Mouse (Mus musculus) embryonic facial prominence, embryonic 11.5 days (tissue): ENCODE measurements around the gene Spo11. TPM values are rescaled to one million over a fixed set of nuclear protein-coding genes. Genes with fewer than 3 reads are reported as not detected.

Experiments
- ATAC-seq: fragments of 200-750 bp; cut with Nextera tagmentation; replicated peaks from 2 replicates; pipeline ENCODE4 v1.8.0; 2017; ENCODE audit warnings: low read depth; ENCODE audit not compliant: insufficient number of reproducible peaks, low FRiP score, low TSS enrichment
- DNase-seq: peaks from one replicate; pipeline ENCODE4 v3.0.0-alpha.2; 2015; ENCODE audit warnings: low spot score
- H3K27ac ChIP-seq: fragments of 300-500 bp; sonication (generic); replicated peaks from 2 replicates; pipeline ENCODE4 v1.5.1; 2014; ENCODE audit warnings: mild to moderate bottlenecking, low read depth, low read length, control low read depth
- H3K27me3 ChIP-seq: fragments of 300-500 bp; sonication (generic); 2 replicates; pipeline ENCODE4 v1.6.1; 2014; ENCODE audit warnings: mild to moderate bottlenecking, low read length, moderate library complexity, mixed read lengths; ENCODE audit not compliant: control insufficient read depth, insufficient read depth
- H3K36me3 ChIP-seq: fragments of 300-500 bp; sonication (generic); replicated peaks from 2 replicates; pipeline ENCODE4 v1.6.1; 2014; ENCODE audit warnings: low read depth, mild to moderate bottlenecking, low read length, moderate library complexity, mixed read lengths; ENCODE audit not compliant: control insufficient read depth, insufficient read depth
- H3K4me1 ChIP-seq: fragments of 300-500 bp; sonication (generic); 2 replicates; pipeline ENCODE4 v1.6.1; 2014; ENCODE audit warnings: low read length, mixed read lengths; ENCODE audit not compliant: control insufficient read depth, insufficient read depth
- H3K4me2 ChIP-seq: fragments of 300-500 bp; sonication (generic); 2 replicates; pipeline ENCODE4 v1.6.1; 2014; ENCODE audit warnings: low read depth, mild to moderate bottlenecking, control low read depth, low read length, moderate library complexity
- H3K4me3 ChIP-seq: fragments of 300-500 bp; sonication (generic); 2 replicates; pipeline ENCODE4 v1.5.1; 2014; ENCODE audit warnings: low read depth, low read length, control low read depth
- H3K9ac ChIP-seq: fragments of 300-500 bp; sonication (generic); replicated peaks from 2 replicates; pipeline ENCODE4 v1.6.1; 2014; ENCODE audit warnings: mild to moderate bottlenecking, control low read depth, low read length
- H3K9me3 ChIP-seq: fragments of 300-500 bp; sonication (generic); replicated peaks from 2 replicates; pipeline ENCODE4 v1.6.1; 2016; ENCODE audit warnings: mild to moderate bottlenecking, low read length, inconsistent platforms, mixed read lengths; ENCODE audit not compliant: control insufficient read depth
- WGBS: fragments of 180-500 bp; shearing (Covaris S2); extraction: QIAGEN DNeasy Blood & Tissue Kit; methylation state at CpG from one replicate; pipeline ENCODE4 v1.1.7; 2014; 5-methylcytosine and 5-hydroxymethylcytosine counted together
- polyA plus RNA-seq: library from polyadenylated mRNA; unstranded; fragments of >200 nt; fragmentation: Nextera tagmentation; extraction: Ambion mirVana; gene quantifications from 2 replicates; pipeline ENCODE4 v1.2.1, GENCODE M21; 2014

The Spo11 gene
- polyA plus RNA-seq, 1 experiment from 2014 or later: 0.94 TPM

GRCm38 (mm10) chr2:172961211-172961610, 16.3 kb upstream of the Spo11 start:
- DNase-seq (no peak), ATAC-seq (no peak)
- Histone ChIP-seq H3K36me3 (no peaks in the 10 kb centered on the region), H3K4me3 (no peak overlapping the region), H3K9ac (no peak overlapping the region), H3K27me3 (no peaks in the 10 kb centered on the region), H3K4me1 (0 out of 2 replicates have a peak, but pooled peaks cover 2% of the 10 kb centered on the region), H3K27ac (no peak overlapping the region), H3K4me2 (no peak overlapping the region), H3K9me3 (no peaks in the 10 kb centered on the region)
- WGBS: 55% methylated on average over 6 of the region's 6 CpGs

- Histone ChIP-seq H3K4me2 (no peak overlapping the region), H3K4me3 (no peak overlapping the region), H3K9me3 (no peaks in the 10 kb centered on the region), H3K36me3 (no peaks in the 10 kb centered on the region), H3K27me3 (no peaks in the 10 kb centered on the region), H3K9ac (no peak overlapping the region), H3K27ac (no peak overlapping the region), H3K4me1 (no peaks in the 10 kb centered on the region)
- WGBS: 21% methylated on average over 11 of the region's 11 CpGs
- DNase-seq: peak; percentile 35
- ATAC-seq: no peak
Measured at GRCm38 (mm10) chr2:172965249-172965648, 12.3 kb upstream of the Spo11 start.

GRCm38 (mm10) chr2:172966480-172966879, 11.0 kb upstream of the Spo11 start:
- H3K4me1 ChIP-seq: no peaks in the 10 kb centered on the region
- ATAC-seq (no peak), DNase-seq (no peak)
- H3K9ac ChIP-seq: no peak overlapping the region
- 88% methylated on average over 5 of the region's 5 CpGs for WGBS
- no peak overlapping the region for H3K4me2 ChIP-seq
- H3K9me3 ChIP-seq: no peaks in the 10 kb centered on the region
- H3K27me3 ChIP-seq: no peaks in the 10 kb centered on the region
- H3K36me3 ChIP-seq: no peaks in the 10 kb centered on the region
- H3K27ac ChIP-seq: no peak overlapping the region
- H3K4me3 ChIP-seq: no peak overlapping the region

GRCm38 (mm10) chr2:172971865-172972264, 5.6 kb upstream of the Spo11 start:
- 89% methylated on average over 2 of the region's 2 CpGs for WGBS
- Histone ChIP-seq H3K4me3 (no peak overlapping the region), H3K27me3 (no peaks in the 10 kb centered on the region), H3K9ac (no peak overlapping the region), H3K9me3 (no peaks in the 10 kb centered on the region), H3K4me1 (peaks cover 1% of the 10 kb centered on the region; the same call in 1 of the 2 replicates), H3K27ac (no peak overlapping the region), H3K36me3 (no peaks in the 10 kb centered on the region), H3K4me2 (no peak overlapping the region)
- ATAC-seq (no peak), DNase-seq (no peak)

GRCm38 (mm10) chr2:172973806-172974565, 3.5 kb upstream of the Spo11 start:
- Histone ChIP-seq H3K9me3 (no peaks in the 10 kb centered on the region), H3K4me3 (no peak overlapping the region), H3K27ac (no peak overlapping the region), H3K9ac (no peak overlapping the region), H3K36me3 (no peaks in the 10 kb centered on the region), H3K4me1 (peaks cover 6% of the 10 kb centered on the region; the same call in 1 of the 2 replicates), H3K4me2 (no peak overlapping the region), H3K27me3 (no peaks in the 10 kb centered on the region)
- DNase-seq (no peak), ATAC-seq (no peak)
- WGBS: 27% methylated on average over 7 of the region's 7 CpGs

- ATAC-seq: no peak
- no peak overlapping the region for H3K4me3 ChIP-seq
- no peaks in the 10 kb centered on the region for H3K27me3 ChIP-seq
- H3K27ac ChIP-seq: no peak overlapping the region
- peaks cover 6% of the 10 kb centered on the region; the same call in 1 of the 2 replicates for H3K4me1 ChIP-seq
- WGBS: 22% methylated on average over 7 of the region's 7 CpGs
- H3K9ac ChIP-seq: no peak overlapping the region
- no peaks in the 10 kb centered on the region for H3K9me3 ChIP-seq
- no peaks in the 10 kb centered on the region for H3K36me3 ChIP-seq
- no peak overlapping the region for H3K4me2 ChIP-seq
- DNase-seq: no peak
Measured at GRCm38 (mm10) chr2:172974701-172975100, 2.8 kb upstream of the Spo11 start.

- peaks cover 6% of the 10 kb centered on the region; the same call in 1 of the 2 replicates for H3K4me1 ChIP-seq
- H3K4me3 ChIP-seq: no peak overlapping the region
- H3K9me3 ChIP-seq: no peaks in the 10 kb centered on the region
- no peak overlapping the region for H3K9ac ChIP-seq
- no peak for ATAC-seq
- no peak overlapping the region for H3K4me2 ChIP-seq
- no peaks in the 10 kb centered on the region for H3K36me3 ChIP-seq
- no peak for DNase-seq
- H3K27ac ChIP-seq: no peak overlapping the region
- no peaks in the 10 kb centered on the region for H3K27me3 ChIP-seq
- 82% methylated on average over 6 of the region's 6 CpGs for WGBS
Measured at GRCm38 (mm10) chr2:172975159-172975558, 2.3 kb upstream of the Spo11 start.

- WGBS: 24% methylated on average over 7 of the region's 7 CpGs
- Histone ChIP-seq H3K4me1 (peaks cover 6% of the 10 kb centered on the region; the same call in 1 of the 2 replicates), H3K27me3 (no peaks in the 10 kb centered on the region), H3K36me3 (no peaks in the 10 kb centered on the region), H3K9me3 (no peaks in the 10 kb centered on the region), H3K4me3 (no peak overlapping the region), H3K4me2 (peak overlapping the region; percentile 3; the same call in 1 of the 2 replicates), H3K27ac (no peak overlapping the region), H3K9ac (no peak overlapping the region; the same call in 1 of the 2 replicates)
- DNase-seq (peak; percentile 43), ATAC-seq (no peak)
Measured at GRCm38 (mm10) chr2:172976661-172977238, 750 bp upstream of the Spo11 start.
